Mouse (Mus musculus): ENCODE results near the gene Ankrd44.

Gene Ankrd44

GRCm38 (mm10) chr1:54762216-54762807 is 163.9 kb downstream of the Ankrd44 start:
- DNase-seq (ENCODE audit: low spot score in 2 of 2), result no peak

GRCm38 (mm10) chr1:54759841-54760240 is 166.3 kb downstream of the Ankrd44 start:
- DNase-seq (ENCODE audit: low spot score in 2 of 2), result no peak

DNA sequence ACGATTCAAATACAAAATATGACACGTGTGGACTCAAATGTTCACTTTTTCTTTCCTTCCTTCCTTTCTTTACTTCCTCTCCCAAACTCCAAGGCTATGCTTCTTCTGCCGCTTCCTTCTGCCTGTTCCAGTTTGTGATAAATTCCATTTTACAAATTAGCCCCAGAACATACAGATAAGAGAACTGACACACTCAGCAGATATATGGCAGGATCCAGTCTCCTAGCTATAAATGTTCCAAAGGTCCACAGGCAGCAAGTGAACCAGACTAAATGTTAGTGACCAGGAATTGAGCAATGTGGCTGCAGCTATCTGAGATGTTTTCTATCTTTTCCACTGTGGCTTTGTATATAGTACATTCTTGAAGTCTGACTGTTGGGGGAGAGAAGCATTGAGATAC is 168.9 kb downstream of the Ankrd44 start:
- DNase-seq (ENCODE audit: low spot score in 2 of 2), result no peak

DNA sequence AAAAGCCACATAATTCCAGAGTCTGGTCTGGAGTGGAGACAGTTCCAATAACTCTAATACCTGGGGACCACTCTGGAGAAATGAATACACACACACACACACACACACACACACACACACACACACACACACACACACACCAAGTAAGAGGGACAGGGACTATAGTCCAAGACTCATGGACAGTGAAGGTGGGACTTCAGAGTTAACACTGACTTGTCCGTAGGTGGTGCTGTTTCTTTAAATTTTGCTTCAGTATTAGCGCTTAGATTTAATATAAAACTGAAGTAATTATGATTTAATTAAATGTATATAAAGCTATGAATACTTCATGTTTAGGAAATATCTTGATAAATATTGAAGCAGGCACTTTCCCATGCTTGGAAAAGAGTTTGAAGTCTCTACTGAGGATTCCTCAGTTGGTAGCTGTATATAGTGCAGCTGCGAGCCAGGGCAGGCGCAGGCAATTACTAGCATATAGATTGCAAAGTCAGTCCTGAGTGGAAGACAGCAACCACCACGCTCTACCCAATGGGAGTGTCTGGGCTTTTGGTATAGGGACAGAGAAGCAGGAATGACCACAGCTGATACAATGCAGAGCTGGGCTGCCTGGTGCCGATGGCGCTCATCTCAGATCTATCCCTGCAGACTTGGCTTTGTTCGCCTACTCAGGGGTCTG is 170.4 kb downstream of the Ankrd44 start:
- DNase-seq (ENCODE audit: low spot score in 2 of 2), result no peak

DNA sequence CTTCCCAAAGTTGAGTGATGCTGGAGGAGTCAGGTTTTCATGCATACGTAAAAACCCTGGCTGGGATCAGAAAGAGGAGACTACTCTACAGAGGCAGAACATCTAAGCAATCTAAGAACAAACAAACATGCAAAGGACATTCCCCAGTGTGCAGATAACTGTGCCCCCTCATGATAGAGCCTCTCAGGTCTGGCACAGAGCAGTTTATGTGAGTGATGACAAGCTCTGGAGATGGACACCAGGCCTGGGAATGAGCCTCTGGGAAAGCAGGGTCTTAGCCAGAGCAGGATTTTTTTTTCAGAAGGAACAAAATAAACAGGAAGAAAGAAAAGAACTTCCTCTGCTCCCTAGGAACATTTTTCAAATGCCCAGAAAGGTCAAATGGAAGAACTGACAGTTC is 176.2 kb downstream of the Ankrd44 start:
- DNase-seq (ENCODE audit: low spot score in 2 of 2), result no peak

GRCm38 (mm10) chr1:54749516-54749915 is 176.7 kb downstream of the Ankrd44 start:
- no peak for DNase-seq (ENCODE audit: low spot score in 2 of 2)

DNA sequence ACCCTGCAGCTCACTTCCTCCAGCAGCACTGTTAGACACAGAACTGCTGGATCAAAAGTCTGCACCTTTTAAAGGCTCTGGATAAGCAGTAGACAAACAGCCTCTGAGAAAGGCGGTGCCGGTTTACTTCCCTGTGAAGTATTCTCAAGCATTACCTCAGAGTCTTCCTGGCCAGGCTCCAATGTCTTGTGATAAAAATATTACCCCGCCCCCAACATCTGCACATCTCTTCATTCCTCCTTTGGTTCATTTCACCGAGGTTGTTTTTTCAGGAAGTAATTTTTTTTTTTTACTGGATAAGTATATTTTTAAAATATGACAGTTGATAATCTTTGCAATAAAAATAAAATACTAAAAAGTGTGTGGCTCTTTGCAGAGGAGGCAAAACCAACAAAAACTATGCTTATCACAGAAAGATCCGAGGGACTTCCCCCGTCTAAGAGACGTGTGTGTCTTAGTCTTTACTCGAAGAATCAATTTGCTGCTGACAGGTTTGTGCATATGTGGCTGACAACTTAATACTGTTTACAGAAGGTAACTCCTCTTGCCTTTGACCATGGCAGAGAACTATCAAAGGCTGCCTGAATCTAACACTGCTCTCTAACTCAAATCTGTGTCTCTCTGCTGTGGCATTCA is 178.3 kb downstream of the Ankrd44 start:
- no peak for DNase-seq (ENCODE audit: low spot score in 2 of 2)

DNA sequence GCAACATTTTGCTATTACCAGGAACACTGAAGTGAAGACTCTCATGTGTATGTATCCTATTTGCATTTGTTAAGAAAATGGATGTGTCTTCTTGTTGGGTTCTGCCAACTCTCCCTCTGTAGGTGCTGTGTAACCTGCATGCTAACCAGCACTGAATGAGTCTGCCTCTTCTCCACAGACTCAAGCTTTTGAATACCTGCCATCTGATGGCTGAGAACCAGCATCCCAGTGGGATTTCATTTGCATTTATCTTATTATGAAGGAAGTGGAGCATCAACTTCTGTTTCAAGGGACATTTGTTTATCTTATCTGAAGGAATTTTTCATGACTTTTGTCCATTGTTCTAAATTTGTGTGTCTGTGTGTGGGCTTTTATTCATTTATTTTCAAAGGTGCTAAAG is 180.5 kb downstream of the Ankrd44 start:
- no peak for DNase-seq (ENCODE audit: low spot score in 2 of 2)

- no peak for DNase-seq (ENCODE audit: low spot score in 2 of 2)
Observed at GRCm38 (mm10) chr1:54744171-54744570, 182.0 kb downstream of the Ankrd44 start.

GRCm38 (mm10) chr1:54743072-54743471 is 183.1 kb downstream of the Ankrd44 start:
- no peak for DNase-seq (ENCODE audit: low spot score in 2 of 2)

- DNase-seq (ENCODE audit: low spot score in 2 of 2), result no peak
Observed at GRCm38 (mm10) chr1:54740936-54741335, 185.3 kb downstream of the Ankrd44 start.

GRCm38 (mm10) chr1:54737472-54737871 is 188.7 kb downstream of the Ankrd44 start:
- no peak for DNase-seq (ENCODE audit: low spot score in 2 of 2)

DNA sequence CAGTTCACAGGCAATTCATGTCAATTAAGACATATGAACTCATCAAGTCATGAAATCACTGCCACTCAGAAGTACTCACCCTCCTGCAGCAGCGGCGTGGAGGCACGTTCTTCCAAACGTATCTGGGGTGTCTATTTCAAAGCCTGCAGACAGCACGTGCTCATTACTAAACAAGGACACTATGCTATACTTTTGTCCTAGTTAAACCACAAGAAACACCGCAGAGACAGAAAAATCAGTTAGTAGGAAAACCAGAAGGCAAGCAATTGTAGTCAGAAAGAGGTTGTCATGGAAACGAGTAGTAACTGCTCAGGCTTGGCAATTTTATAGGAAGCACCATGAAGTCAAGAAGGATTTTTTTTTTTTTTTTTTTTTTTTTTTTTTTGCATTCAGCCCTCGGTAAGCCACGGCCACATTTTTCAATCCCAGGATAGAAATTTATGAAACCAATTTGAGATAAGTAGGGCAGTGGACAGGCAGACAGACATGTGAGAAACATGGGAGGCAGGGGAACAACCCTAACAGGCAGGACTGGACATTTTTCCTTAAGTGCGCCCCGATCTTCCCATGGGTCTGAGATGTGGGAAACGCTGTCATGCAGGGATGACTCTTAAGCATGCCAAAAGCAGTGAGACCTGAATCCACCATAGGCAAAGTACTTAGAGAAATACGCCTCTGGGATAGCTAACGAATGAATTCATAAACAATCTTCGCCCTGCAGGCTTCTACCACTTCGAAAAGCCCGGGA is 191.1 kb downstream of the Ankrd44 start:
- DNase-seq (ENCODE audit: low spot score in 2 of 2), result no peak

DNA sequence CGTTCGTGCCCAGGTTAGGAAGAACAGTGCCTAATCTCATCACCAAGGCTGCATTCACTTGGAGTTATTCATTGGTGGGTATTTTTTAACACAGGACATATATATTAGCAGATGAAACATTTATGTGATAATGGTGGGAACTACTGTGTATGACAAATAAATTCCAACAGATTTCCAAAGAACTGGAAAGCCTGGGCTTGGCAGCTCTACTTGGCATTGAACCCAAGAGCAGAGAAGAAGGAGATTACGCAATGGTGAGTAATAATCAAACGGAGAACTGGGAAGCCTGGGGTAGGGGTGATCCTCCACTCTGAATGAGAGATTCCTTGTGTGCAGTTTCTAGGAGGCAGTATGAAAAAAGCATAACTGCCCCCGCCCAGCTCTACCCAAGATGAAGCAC is 196.9 kb downstream of the Ankrd44 start:
- no peak for DNase-seq (ENCODE audit: low spot score in 2 of 2)

DNA sequence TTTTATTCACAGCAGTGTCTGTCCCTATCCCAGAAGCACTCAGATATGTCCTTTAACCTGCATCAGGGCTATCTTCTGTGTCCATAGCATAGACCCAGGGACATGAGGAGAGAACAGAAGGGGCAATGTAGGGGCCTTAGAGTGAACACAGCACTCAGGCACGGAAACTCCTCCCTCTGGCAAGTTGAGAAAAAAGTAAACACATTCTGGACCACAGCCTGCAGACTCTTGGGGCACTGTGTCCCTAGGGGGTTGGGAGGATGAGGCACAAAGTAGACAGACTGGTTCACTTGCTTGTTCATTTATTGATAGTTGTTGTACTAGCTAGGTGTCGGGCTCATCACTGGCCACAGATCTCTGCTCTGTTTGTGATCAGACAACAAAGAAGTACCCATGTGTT is 199.6 kb downstream of the Ankrd44 start:
- DNase-seq (ENCODE audit: low spot score in 2 of 2), result no peak

GRCm38 (mm10) chr1:54716921-54717320 is 209.3 kb downstream of the Ankrd44 start:
- DNase-seq (ENCODE audit: low spot score in 2 of 2), result no peak

- DNase-seq (ENCODE audit: low spot score in 2 of 2), result no peak
Observed at GRCm38 (mm10) chr1:54715061-54715760, 211.0 kb downstream of the Ankrd44 start.

- no peak for DNase-seq (ENCODE audit: low spot score in 2 of 2)
Observed at GRCm38 (mm10) chr1:54713231-54714173, 212.7 kb downstream of the Ankrd44 start.

DNA sequence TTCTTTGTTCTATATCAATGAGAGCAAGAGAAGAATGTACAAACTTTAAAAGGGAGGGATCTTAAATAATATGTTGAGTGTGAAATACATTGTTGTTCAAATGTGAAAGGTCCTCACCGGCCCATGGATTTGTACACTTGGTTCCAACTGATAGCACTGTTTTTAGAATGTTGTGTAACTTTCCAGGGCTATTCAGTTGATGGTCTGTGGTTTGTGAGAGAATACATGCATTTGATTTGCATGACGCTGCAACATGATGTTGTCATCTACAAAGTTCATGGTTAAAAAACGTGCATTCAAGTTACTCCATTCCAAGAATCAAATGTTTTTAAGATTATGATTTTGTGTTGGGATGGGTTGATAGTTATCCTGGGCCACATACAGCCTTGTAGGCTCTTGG is 214.6 kb downstream of the Ankrd44 start:
- no peak for DNase-seq (ENCODE audit: low spot score in 2 of 2)

DNA sequence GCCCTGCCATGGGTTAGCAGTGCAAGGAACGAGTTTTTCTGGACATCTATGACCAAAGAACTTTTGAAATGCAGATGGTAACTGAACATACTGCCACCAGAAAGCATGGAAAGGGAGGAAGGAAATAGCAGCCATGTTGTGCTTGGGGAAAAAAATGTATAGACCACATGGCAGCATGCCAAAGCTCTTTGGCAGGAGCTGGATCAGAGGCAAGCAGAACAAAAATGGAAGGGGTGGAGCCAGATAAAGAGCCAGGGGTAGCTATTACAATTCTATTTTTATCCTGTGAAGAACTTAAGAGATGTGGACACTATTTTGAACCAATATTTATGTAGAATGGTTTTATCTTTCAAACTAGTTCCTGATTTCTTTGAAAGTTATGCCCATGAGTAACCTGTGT is 215.6 kb downstream of the Ankrd44 start:
- DNase-seq (ENCODE audit: low spot score in 2 of 2), result no peak
